Mouse (Mus musculus): ENCODE measurements around the gene Mlph. TPM values are rescaled to one million over a fixed set of nuclear protein-coding genes. Genes with fewer than 3 reads are reported as not detected.

Mlph gene
- total RNA-seq, 2 experiments from 2014 or later, result 0.85 to 1.3 TPM

- intact Hi-C loops (cut with DNase I), result no loop called here
Observed at GRCm38 (mm10) chr1:90904729-90905404, 10.0 kb upstream of the Mlph start.

GRCm38 (mm10) chr1:90906357-90906756, 8.5 kb upstream of the Mlph start:
- intact Hi-C loops (cut with DNase I), result loop anchor here (2.0 kb wide), 2 partner anchors 50 to 256 kb away; no protein-coding TSS in a partner anchor
- peak; percentile 42 to 51 for DNase-seq (ENCODE audit: low spot score in 2 of 2)

More at GRCm38 (mm10) chr1:90904729-90905404, 10.0 kb upstream of the Mlph start:
- DNase-seq (ENCODE audit: low spot score in 2 of 2), result no peak

GRCm38 (mm10) chr1:90909161-90909560, 5.7 kb upstream of the Mlph start:
- no peak for DNase-seq (ENCODE audit: low spot score in 2 of 2)
- intact Hi-C loops (cut with DNase I), result no loop called here

GRCm38 (mm10) chr1:90909631-90910152, 5.2 kb upstream of the Mlph start:
- DNase-seq (ENCODE audit: low spot score in 2 of 2), result no peak
- intact Hi-C loops (cut with DNase I), result no loop called here

GRCm38 (mm10) chr1:90913231-90913630, 1.7 kb upstream of the Mlph start:
- intact Hi-C loops (cut with DNase I), result no loop called here
- no peak for DNase-seq (ENCODE audit: low spot score in 2 of 2)

GRCm38 (mm10) chr1:90917509-90917908, 2.6 kb downstream of the Mlph start:
- DNase-seq (ENCODE audit: low spot score in 2 of 2), result no peak

GRCm38 (mm10) chr1:90921687-90922086, 6.8 kb downstream of the Mlph start:
- no peak for DNase-seq (ENCODE audit: low spot score in 2 of 2)
- intact Hi-C loops (cut with DNase I), result no loop called here

More at GRCm38 (mm10) chr1:90917509-90917908, 2.6 kb downstream of the Mlph start:
- intact Hi-C loops (cut with DNase I), result no loop called here

- intact Hi-C loops (cut with DNase I), result loop anchor here (5.0 kb wide), 1 partner anchor 556 kb away; no protein-coding TSS in a partner anchor
- DNase-seq (ENCODE audit: low spot score in 2 of 2), result peak; percentile 19 to 50
Observed at GRCm38 (mm10) chr1:90926030-90926429, 11.1 kb downstream of the Mlph start.

- no peak for DNase-seq (ENCODE audit: low spot score in 2 of 2)
- intact Hi-C loops (cut with DNase I), result loop anchor here (5.0 kb wide), 1 partner anchor 555 kb away; no protein-coding TSS in a partner anchor
Observed at GRCm38 (mm10) chr1:90927308-90927707, 12.4 kb downstream of the Mlph start.

GRCm38 (mm10) chr1:90927929-90928574, 13.2 kb downstream of the Mlph start:
- intact Hi-C loops (cut with DNase I), result loop anchor here (2.0 to 5.0 kb wide), 2 partner anchors 29 to 554 kb away; no protein-coding TSS in a partner anchor
- no peak for DNase-seq (ENCODE audit: low spot score in 2 of 2)

GRCm38 (mm10) chr1:90928575-90928934, 13.7 kb downstream of the Mlph start:
- intact Hi-C loops (cut with DNase I), result loop anchor here (2.0 to 5.0 kb wide), 2 partner anchors 28 to 554 kb away; no protein-coding TSS in a partner anchor
- DNase-seq (ENCODE audit: low spot score in 2 of 2), result peak; percentile 85 to 87

- intact Hi-C loops (cut with DNase I), result loop anchor here (1.0 to 10.0 kb wide), 2 partner anchors 17 to 412 kb away; no protein-coding TSS in a partner anchor
- DNase-seq (ENCODE audit: low spot score in 2 of 2), result peak in 1 of 2 experiments; percentile 14
Observed at GRCm38 (mm10) chr1:90933001-90933400, 18.1 kb downstream of the Mlph start.

- DNase-seq (ENCODE audit: low spot score in 2 of 2), result no peak
- intact Hi-C loops (cut with DNase I), result loop anchor here (10.0 kb wide), 1 partner anchor 408 kb away; no protein-coding TSS in a partner anchor
Observed at GRCm38 (mm10) chr1:90936990-90937389, 22.1 kb downstream of the Mlph start.

- DNase-seq (ENCODE audit: low spot score in 2 of 2), result no peak
- intact Hi-C loops (cut with DNase I), result loop anchor here (10.0 kb wide), 1 partner anchor 405 kb away; no protein-coding TSS in a partner anchor
Observed at GRCm38 (mm10) chr1:90939980-90940379, 25.1 kb downstream of the Mlph start.

- DNase-seq (ENCODE audit: low spot score in 2 of 2), result no peak
- intact Hi-C loops (cut with DNase I), result no loop called here
Observed at GRCm38 (mm10) chr1:90945171-90945570, 30.3 kb downstream of the Mlph start.

- DNase-seq (ENCODE audit: low spot score in 2 of 2), result no peak
- intact Hi-C loops (cut with DNase I), result no loop called here
Observed at GRCm38 (mm10) chr1:90947252-90947651, 32.4 kb downstream of the Mlph start.

GRCm38 (mm10) chr1:90949309-90949708, 34.4 kb downstream of the Mlph start:
- intact Hi-C loops (cut with DNase I), result no loop called here
- no peak for DNase-seq (ENCODE audit: low spot score in 2 of 2)

- no peak for DNase-seq (ENCODE audit: low spot score in 2 of 2)
- intact Hi-C loops (cut with DNase I), result no loop called here
Observed at GRCm38 (mm10) chr1:90951670-90952069, 36.8 kb downstream of the Mlph start.

- intact Hi-C loops (cut with DNase I), result no loop called here
- DNase-seq (ENCODE audit: low spot score in 2 of 2), result no peak
Observed at GRCm38 (mm10) chr1:90952808-90953207, 37.9 kb downstream of the Mlph start, which contains the start of gene Prlh. TSS of gene Prlh (plus strand) at chr1:90953108.

- no peak for DNase-seq (ENCODE audit: low spot score in 2 of 2)
- intact Hi-C loops (cut with DNase I), result no loop called here
Observed at GRCm38 (mm10) chr1:90953688-90954087, 38.8 kb downstream of the Mlph start.
